Mouse (Mus musculus) embryonic fibroblast, embryonic 13.5 days (primary cell): ENCODE data around the gene Pgbd5.

Source experiments
- CTCF ChIP-seq: IDR thresholded peaks from 2 replicates; pipeline ENCODE4 v1.5.1; 2011; ENCODE audit warnings: mild to moderate bottlenecking, control low read depth, low read length, moderate library complexity, borderline replicate concordance; ENCODE audit not compliant: insufficient read depth
- POLR2A ChIP-seq: IDR thresholded peaks from 2 replicates; pipeline ENCODE4 v1.6.1; 2011; ENCODE audit warnings: low read depth, mild to moderate bottlenecking, control low read depth, low read length, moderate library complexity

DNA sequence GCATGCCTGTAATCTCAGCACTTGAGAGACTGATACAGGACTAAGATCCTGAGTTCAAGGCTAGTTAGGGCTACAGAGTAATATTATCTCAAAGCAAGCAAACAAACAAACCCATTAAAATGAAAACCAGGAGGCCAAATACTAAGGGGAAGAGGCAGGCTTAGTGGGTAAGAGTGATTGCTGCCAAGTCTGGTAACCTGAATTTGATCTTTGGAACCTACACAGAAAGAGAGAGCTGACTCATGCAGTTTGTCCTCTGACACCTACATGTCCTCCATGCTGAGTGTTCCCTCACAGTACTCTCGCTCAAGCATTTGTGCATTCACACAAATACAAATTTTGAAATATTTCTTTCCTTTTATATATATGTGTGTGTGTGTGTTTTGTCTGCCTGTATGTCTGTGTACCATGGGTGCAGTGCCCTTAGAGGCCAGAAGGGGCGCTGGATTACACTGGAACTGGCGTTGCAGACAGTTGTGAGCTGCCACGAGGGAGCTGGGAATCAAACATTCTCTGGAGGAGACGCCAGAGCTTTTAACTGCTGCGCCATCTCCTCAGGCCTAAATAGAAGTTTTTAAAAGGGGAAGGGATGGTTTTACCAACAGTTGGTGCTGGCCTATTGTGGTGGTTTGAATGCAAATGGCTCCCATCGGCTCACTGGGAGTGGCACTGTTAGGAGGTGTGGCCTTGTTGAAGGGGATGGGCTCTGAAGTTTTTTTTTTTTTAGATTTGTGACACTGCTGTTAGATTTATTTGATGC lies 44.1 kb upstream of the Pgbd5 start:
- no peak for TF ChIP-seq CTCF
- TF ChIP-seq POLR2A, result no peak
